Mouse (Mus musculus) 3134 (cell line): Measurements from ENCODE around the gene Gm20671.

Experiments used
- DNase-seq: peaks from one replicate; pipeline ENCODE4 v3.0.0-alpha.2; 2011; ENCODE audit warnings: low spot score; ENCODE audit not compliant: insufficient read length; ENCODE audit errors: extremely low read depth

Gene Gm20671

GRCm38 (mm10) chr5:32693411-32693810 lies 133.5 kb downstream of the Gm20671 start:
- no peak for DNase-seq
